Mouse (Mus musculus): ENCODE measurements around the gene Olfr248. TPM values are rescaled to one million over a fixed set of nuclear protein-coding genes. Genes with fewer than 3 reads are reported as not detected.
"Not testable (repeated sequence)": the region's sequence is repeated elsewhere in the genome, so short reads cannot be mapped to it uniquely, and the experiment has no call there.

The Olfr248 gene
- not detected in 2 replicates for polyA plus RNA-seq (2014; fragmentation: Nextera tagmentation; extraction: Ambion mirVana)

- no peaks in the 10 kb centered on the region for H3K36me3 ChIP-seq (ENCODE audit: control insufficient read depth, insufficient read depth, low read length)
- H3K27me3 ChIP-seq (ENCODE audit: control insufficient read depth, insufficient read depth, low read length) = no peaks in the 10 kb centered on the region
- 93% methylated on average over 2 of the region's 2 CpGs for WGBS
- H3K4me2 ChIP-seq (ENCODE audit: low read length) = no peak within 1 kb of the TSS
- ATAC-seq (ENCODE audit: low FRiP score, low TSS enrichment) (no peak), DNase-seq (no peak)
- no peak within 1 kb of the TSS for H3K9ac ChIP-seq (replicated peaks; ENCODE audit: low read length)
- H3K9me3 ChIP-seq (ENCODE audit: control insufficient read depth, low read length) = no peaks in the 10 kb centered on the region
- no peak within 1 kb of the TSS for H3K27ac ChIP-seq (replicated peaks; ENCODE audit: low read depth, low read length)
- no peak within 1 kb of the TSS for H3K4me3 ChIP-seq (replicated peaks; ENCODE audit: low read depth, low read length)
- no peaks in the 10 kb centered on the region for H3K4me1 ChIP-seq (ENCODE audit: control insufficient read depth, insufficient read depth, low read length)
Observed at GRCm38 (mm10) chr1:174390746-174391145, at the start of gene Olfr248. TSS of gene Olfr248 (plus strand) at chr1:174391046.

GRCm38 (mm10) chr1:174353636-174354035 is 37.2 kb upstream of the Olfr248 start:
- not testable (repeated sequence) for H3K4me2 ChIP-seq (ENCODE audit: low read length); H3K9me3 ChIP-seq (ENCODE audit: control insufficient read depth, low read length); H3K9ac ChIP-seq (replicated peaks; ENCODE audit: low read length); H3K4me3 ChIP-seq (replicated peaks; ENCODE audit: low read depth, low read length); H3K27me3 ChIP-seq (ENCODE audit: control insufficient read depth, insufficient read depth, low read length); H3K4me1 ChIP-seq (ENCODE audit: control insufficient read depth, insufficient read depth, low read length); H3K27ac ChIP-seq (replicated peaks; ENCODE audit: low read depth, low read length); ATAC-seq (ENCODE audit: low FRiP score, low TSS enrichment); H3K36me3 ChIP-seq (ENCODE audit: control insufficient read depth, insufficient read depth, low read length); DNase-seq
- 82% methylated on average over 1 of the region's 1 CpGs for WGBS

GRCm38 (mm10) chr1:174354640-174355039 is 36.2 kb upstream of the Olfr248 start:
- ATAC-seq (ENCODE audit: low FRiP score, low TSS enrichment) = no peak
- DNase-seq = no peak
- no peak overlapping the region for H3K27ac ChIP-seq (replicated peaks; ENCODE audit: low read depth, low read length)
- H3K4me2 ChIP-seq (ENCODE audit: low read length) = no peak overlapping the region
- H3K4me1 ChIP-seq (ENCODE audit: control insufficient read depth, insufficient read depth, low read length) = no peaks in the 10 kb centered on the region
- H3K9ac ChIP-seq (replicated peaks; ENCODE audit: low read length) = no peak overlapping the region
- WGBS = 85% methylated on average over 5 of the region's 5 CpGs
- H3K9me3 ChIP-seq (ENCODE audit: control insufficient read depth, low read length) = no peaks in the 10 kb centered on the region
- H3K36me3 ChIP-seq (ENCODE audit: control insufficient read depth, insufficient read depth, low read length) = no peaks in the 10 kb centered on the region
- no peaks in the 10 kb centered on the region for H3K27me3 ChIP-seq (ENCODE audit: control insufficient read depth, insufficient read depth, low read length)
- H3K4me3 ChIP-seq (replicated peaks; ENCODE audit: low read depth, low read length) = no peak overlapping the region

GRCm38 (mm10) chr1:174364882-174365451 is 25.9 kb upstream of the Olfr248 start, which contains the start of gene Olfr417:
TSS of gene Olfr417 (plus strand) at chr1:174365122.
- no peak within 1 kb of the TSS for H3K4me3 ChIP-seq (replicated peaks; ENCODE audit: low read depth, low read length)
- H3K9me3 ChIP-seq (ENCODE audit: control insufficient read depth, low read length) = no peaks in the 10 kb centered on the region
- no peak within 1 kb of the TSS for H3K9ac ChIP-seq (replicated peaks; ENCODE audit: low read length)
- no peaks in the 10 kb centered on the region for H3K4me1 ChIP-seq (ENCODE audit: control insufficient read depth, insufficient read depth, low read length)
- no peaks in the 10 kb centered on the region for H3K36me3 ChIP-seq (ENCODE audit: control insufficient read depth, insufficient read depth, low read length)
- no peak within 1 kb of the TSS for H3K27ac ChIP-seq (replicated peaks; ENCODE audit: low read depth, low read length)
- DNase-seq (no peak), ATAC-seq (ENCODE audit: low FRiP score, low TSS enrichment) (no peak)
- whole genome bisulfite sequencing = 60% methylated on average over 2 of the region's 2 CpGs
- H3K4me2 ChIP-seq (ENCODE audit: low read length) = no peak within 1 kb of the TSS
- no peaks in the 10 kb centered on the region for H3K27me3 ChIP-seq (ENCODE audit: control insufficient read depth, insufficient read depth, low read length)

GRCm38 (mm10) chr1:174373799-174374198 is 17.0 kb upstream of the Olfr248 start:
- DNase-seq = no peak
- Histone ChIP-seq H3K9me3 (ENCODE audit: control insufficient read depth, low read length) (no peaks in the 10 kb centered on the region), H3K4me3 (replicated peaks; ENCODE audit: low read depth, low read length) (no peak overlapping the region), H3K27ac (replicated peaks; ENCODE audit: low read depth, low read length) (no peak overlapping the region), H3K9ac (replicated peaks; ENCODE audit: low read length) (no peak overlapping the region), H3K36me3 (ENCODE audit: control insufficient read depth, insufficient read depth, low read length) (no peaks in the 10 kb centered on the region), H3K27me3 (ENCODE audit: control insufficient read depth, insufficient read depth, low read length) (no peaks in the 10 kb centered on the region), H3K4me2 (ENCODE audit: low read length) (no peak overlapping the region), H3K4me1 (ENCODE audit: control insufficient read depth, insufficient read depth, low read length) (no peaks in the 10 kb centered on the region)
- ATAC-seq (ENCODE audit: low FRiP score, low TSS enrichment) = no peak
- 96% methylated on average over 3 of the region's 3 CpGs for WGBS

- Histone ChIP-seq H3K4me2 (ENCODE audit: low read length) (no peak overlapping the region), H3K9ac (replicated peaks; ENCODE audit: low read length) (no peak overlapping the region)
- ATAC-seq (ENCODE audit: low FRiP score, low TSS enrichment) = no peak
Observed at GRCm38 (mm10) chr1:174422959-174423358, 32.1 kb downstream of the Olfr248 start.

GRCm38 (mm10) chr1:174423764-174424163 is 32.9 kb downstream of the Olfr248 start, which contains the start of gene Olfr414:
TSS of gene Olfr414 (plus strand) at chr1:174424064.
- H3K27ac ChIP-seq (replicated peaks; ENCODE audit: low read depth, low read length) = no peak within 1 kb of the TSS
- WGBS = 75% methylated on average over 1 of the region's 1 CpGs
- DNase-seq (no peak), ATAC-seq (ENCODE audit: low FRiP score, low TSS enrichment) (no peak)
- no peak within 1 kb of the TSS for H3K4me3 ChIP-seq (replicated peaks; ENCODE audit: low read depth, low read length)
- no peak within 1 kb of the TSS for H3K4me2 ChIP-seq (ENCODE audit: low read length)
- H3K9me3 ChIP-seq (ENCODE audit: control insufficient read depth, low read length) = no peaks in the 10 kb centered on the region
- no peaks in the 10 kb centered on the region for H3K36me3 ChIP-seq (ENCODE audit: control insufficient read depth, insufficient read depth, low read length)
- H3K4me1 ChIP-seq (ENCODE audit: control insufficient read depth, insufficient read depth, low read length) = no peaks in the 10 kb centered on the region
- no peak within 1 kb of the TSS for H3K9ac ChIP-seq (replicated peaks; ENCODE audit: low read length)
- H3K27me3 ChIP-seq (ENCODE audit: control insufficient read depth, insufficient read depth, low read length) = no peaks in the 10 kb centered on the region

More at GRCm38 (mm10) chr1:174422959-174423358, 32.1 kb downstream of the Olfr248 start:
- Histone ChIP-seq H3K4me3 (replicated peaks; ENCODE audit: low read depth, low read length) (no peak overlapping the region), H3K27me3 (ENCODE audit: control insufficient read depth, insufficient read depth, low read length) (no peaks in the 10 kb centered on the region), H3K27ac (replicated peaks; ENCODE audit: low read depth, low read length) (no peak overlapping the region), H3K4me1 (ENCODE audit: control insufficient read depth, insufficient read depth, low read length) (no peaks in the 10 kb centered on the region), H3K36me3 (ENCODE audit: control insufficient read depth, insufficient read depth, low read length) (no peaks in the 10 kb centered on the region), H3K9me3 (ENCODE audit: control insufficient read depth, low read length) (no peaks in the 10 kb centered on the region)
- DNase-seq = no peak
- 88% methylated on average over 4 of the region's 4 CpGs for WGBS

- ATAC-seq (ENCODE audit: low FRiP score, low TSS enrichment) = no peak
- no peaks in the 10 kb centered on the region for H3K36me3 ChIP-seq (ENCODE audit: control insufficient read depth, insufficient read depth, low read length)
- H3K9ac ChIP-seq (replicated peaks; ENCODE audit: low read length) = no peak overlapping the region
- H3K27me3 ChIP-seq (ENCODE audit: control insufficient read depth, insufficient read depth, low read length) = no peaks in the 10 kb centered on the region
- no peak for DNase-seq
- H3K9me3 ChIP-seq (ENCODE audit: control insufficient read depth, low read length) = no peaks in the 10 kb centered on the region
- H3K4me1 ChIP-seq (ENCODE audit: control insufficient read depth, insufficient read depth, low read length) = no peaks in the 10 kb centered on the region
- H3K27ac ChIP-seq (replicated peaks; ENCODE audit: low read depth, low read length) = no peak overlapping the region
- WGBS = 61% methylated on average over 3 of the region's 3 CpGs
- H3K4me3 ChIP-seq (replicated peaks; ENCODE audit: low read depth, low read length) = no peak overlapping the region
- no peak overlapping the region for H3K4me2 ChIP-seq (ENCODE audit: low read length)
Observed at GRCm38 (mm10) chr1:174426180-174426986, 35.5 kb downstream of the Olfr248 start.

- no peak overlapping the region for H3K4me3 ChIP-seq (replicated peaks; ENCODE audit: low read depth, low read length)
- H3K4me1 ChIP-seq (ENCODE audit: control insufficient read depth, insufficient read depth, low read length) = no peaks in the 10 kb centered on the region
- H3K27ac ChIP-seq (replicated peaks; ENCODE audit: low read depth, low read length) = no peak overlapping the region
- ATAC-seq (ENCODE audit: low FRiP score, low TSS enrichment) (no peak), DNase-seq (no peak)
- H3K4me2 ChIP-seq (ENCODE audit: low read length) = no peak overlapping the region
- H3K27me3 ChIP-seq (ENCODE audit: control insufficient read depth, insufficient read depth, low read length) = no peaks in the 10 kb centered on the region
- H3K36me3 ChIP-seq (ENCODE audit: control insufficient read depth, insufficient read depth, low read length) = no peaks in the 10 kb centered on the region
- H3K9ac ChIP-seq (replicated peaks; ENCODE audit: low read length) = no peak overlapping the region
- H3K9me3 ChIP-seq (ENCODE audit: control insufficient read depth, low read length) = no peaks in the 10 kb centered on the region
- 84% methylated on average over 1 of the region's 1 CpGs for WGBS
Observed at GRCm38 (mm10) chr1:174427402-174427801, 36.6 kb downstream of the Olfr248 start.
